Mouse (Mus musculus) thymus, postnatal 14 days (tissue): ENCODE measurements around the gene Hexa.

Source experiments
- DNase-seq: peaks from one replicate; pipeline ENCODE4 v3.0.0; 2021

Hexa gene

GRCm38 (mm10) chr9:59539441-59540137, at the start of gene Hexa, which contains the start of gene Tmem202:
Gene Hexa, plus strand, starts transcription at chr9:59539540.
Gene Tmem202, minus strand, starts transcription at chr9:59539847.
- peak; percentile 65 for DNase-seq

GRCm38 (mm10) chr9:59508146-59508545, 31.2 kb upstream of the Hexa start:
- no peak for DNase-seq

- no peak for DNase-seq
These were observed 27.0 kb upstream of the Hexa start for GRCm38 (mm10) chr9:59512381-59512780.

DNA sequence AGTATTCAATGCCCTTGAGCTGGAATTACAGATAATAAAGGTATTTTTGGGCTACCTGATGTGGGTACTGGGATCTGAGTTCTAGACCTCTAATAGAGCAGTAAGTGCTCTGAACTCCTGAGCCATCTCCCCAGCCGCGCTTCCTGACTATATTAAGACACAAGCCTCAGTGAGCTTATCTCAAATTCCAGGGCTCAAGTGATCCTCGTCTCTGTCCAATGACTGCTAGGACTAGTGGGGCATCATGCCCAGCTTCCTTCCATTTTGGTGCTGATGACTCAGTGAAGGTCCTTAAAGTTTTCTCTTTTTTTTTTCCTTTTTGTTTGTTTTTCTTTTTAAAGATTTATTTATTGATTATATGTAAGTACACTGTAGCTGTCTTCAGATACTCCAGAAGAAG, 24.3 kb upstream of the Hexa start:
- no peak for DNase-seq

DNA sequence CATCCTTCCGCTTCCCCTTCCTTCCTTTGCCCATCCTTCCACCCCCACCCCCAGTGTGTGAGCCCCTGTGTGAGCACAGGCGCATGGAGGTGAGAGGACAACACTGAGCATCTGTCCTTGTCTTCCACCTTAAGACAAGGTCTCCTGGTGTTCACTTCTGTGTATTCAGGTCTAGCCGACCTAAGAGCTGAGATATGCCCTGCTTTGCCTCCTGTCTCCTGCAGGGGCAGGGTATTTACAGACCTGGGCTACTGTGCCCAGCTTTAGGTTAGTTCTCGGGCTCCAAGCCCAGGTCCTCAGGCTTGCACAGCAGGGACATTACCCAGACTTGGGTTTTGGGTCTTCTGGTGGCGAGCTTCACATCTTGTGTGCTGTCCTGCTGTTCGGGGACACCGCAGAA, 22.2 kb upstream of the Hexa start:
- DNase-seq = no peak

DNA sequence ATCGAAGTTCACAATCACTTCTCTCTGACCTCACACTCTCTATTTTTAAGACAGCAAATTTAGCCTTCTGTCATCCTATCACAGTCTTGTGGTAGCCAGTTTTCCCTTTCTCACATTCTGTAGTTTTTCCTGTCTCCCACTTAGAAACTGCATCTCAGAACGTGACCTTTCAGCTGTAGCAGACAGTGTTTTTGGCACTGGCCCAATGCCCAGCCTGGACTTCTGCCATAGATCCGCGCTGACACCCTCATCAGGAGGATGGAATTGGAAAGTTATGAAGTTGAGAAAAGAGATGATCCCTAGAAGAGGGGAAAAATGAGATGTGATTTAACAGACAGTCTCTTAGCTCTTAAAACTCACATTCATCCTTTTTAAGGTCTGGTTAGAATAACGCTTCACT, 20.4 kb upstream of the Hexa start:
- no peak for DNase-seq

GRCm38 (mm10) chr9:59519396-59519795, 19.9 kb upstream of the Hexa start:
- DNase-seq = no peak

GRCm38 (mm10) chr9:59522906-59523305, 16.4 kb upstream of the Hexa start:
- DNase-seq = no peak

- no peak for DNase-seq
These were observed 12.6 kb upstream of the Hexa start for GRCm38 (mm10) chr9:59526727-59527126.

DNA sequence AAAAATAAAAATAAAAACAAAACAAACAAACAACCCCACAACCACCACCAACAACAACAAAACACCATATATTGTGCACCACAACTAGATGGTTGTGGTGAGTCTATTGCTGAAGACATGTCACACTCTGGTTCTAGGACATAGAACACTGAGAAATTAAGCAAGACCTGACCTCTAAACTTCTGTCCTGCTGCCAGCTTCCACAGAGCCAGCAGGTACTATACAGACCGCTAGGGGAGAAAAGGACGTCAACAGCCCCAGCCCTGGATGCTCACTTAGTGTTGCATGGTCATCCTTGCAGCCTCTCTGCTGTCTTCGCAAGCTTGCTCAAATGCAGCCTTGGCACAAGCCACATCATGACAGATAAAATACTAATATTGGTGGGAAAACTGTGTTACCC, 11.8 kb upstream of the Hexa start:
- no peak for DNase-seq

GRCm38 (mm10) chr9:59528274-59528673, 11.1 kb upstream of the Hexa start:
- DNase-seq = no peak

GRCm38 (mm10) chr9:59531645-59532044, 7.7 kb upstream of the Hexa start:
- peak; percentile 25 for DNase-seq

- DNase-seq = no peak
These were observed 5.9 kb upstream of the Hexa start for GRCm38 (mm10) chr9:59533422-59533821.

GRCm38 (mm10) chr9:59533889-59534288, 5.5 kb upstream of the Hexa start:
- no peak for DNase-seq

GRCm38 (mm10) chr9:59537651-59538050, 1.7 kb upstream of the Hexa start:
- DNase-seq = no peak

DNA sequence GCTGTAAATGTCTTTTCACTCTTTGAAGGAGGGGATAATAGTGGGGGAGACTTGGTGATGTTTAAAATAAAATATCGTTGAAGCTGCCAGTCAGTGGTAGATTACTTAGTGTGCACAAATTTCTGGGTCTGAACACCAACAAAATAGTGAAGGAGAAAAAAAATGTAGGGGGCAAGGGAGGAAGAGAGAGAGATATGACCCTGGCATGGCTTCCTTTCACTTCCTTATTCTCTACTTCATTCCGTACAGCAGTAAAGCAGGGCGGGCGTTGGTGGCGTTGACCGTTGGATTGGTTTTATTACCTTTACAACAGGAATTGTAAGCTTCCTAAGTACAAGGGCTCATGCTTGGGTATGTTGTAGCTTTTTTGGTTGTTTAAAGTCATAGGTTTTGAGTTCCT, 2.3 kb downstream of the Hexa start:
- DNase-seq = no peak

GRCm38 (mm10) chr9:59542766-59543324, 3.5 kb downstream of the Hexa start:
- DNase-seq = no peak

GRCm38 (mm10) chr9:59544739-59545138, 5.4 kb downstream of the Hexa start:
- no peak for DNase-seq

- DNase-seq = no peak
These were observed 8.5 kb downstream of the Hexa start for GRCm38 (mm10) chr9:59547869-59548268.

- DNase-seq = no peak
These were observed 9.7 kb downstream of the Hexa start for GRCm38 (mm10) chr9:59548961-59549487.

DNA sequence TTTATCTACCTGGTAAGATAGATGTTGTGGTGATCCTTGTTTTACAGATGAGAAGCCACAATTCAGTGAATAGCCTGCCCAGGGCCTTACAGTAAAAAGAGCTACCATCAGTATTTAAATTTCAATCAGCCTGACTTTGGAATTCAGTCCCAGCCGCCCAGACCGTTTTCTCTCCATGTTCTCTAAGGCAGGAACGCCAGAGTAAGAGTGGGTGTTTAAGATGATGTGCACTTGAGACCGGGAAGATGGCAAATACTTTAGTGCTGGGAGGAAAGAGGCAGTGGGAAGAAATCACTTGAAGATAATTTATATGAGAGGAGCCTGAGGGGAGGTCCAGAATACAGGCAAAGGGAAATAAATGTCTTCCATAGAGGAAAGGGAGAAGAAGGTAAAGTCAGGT, 10.7 kb downstream of the Hexa start:
- no peak for DNase-seq

DNA sequence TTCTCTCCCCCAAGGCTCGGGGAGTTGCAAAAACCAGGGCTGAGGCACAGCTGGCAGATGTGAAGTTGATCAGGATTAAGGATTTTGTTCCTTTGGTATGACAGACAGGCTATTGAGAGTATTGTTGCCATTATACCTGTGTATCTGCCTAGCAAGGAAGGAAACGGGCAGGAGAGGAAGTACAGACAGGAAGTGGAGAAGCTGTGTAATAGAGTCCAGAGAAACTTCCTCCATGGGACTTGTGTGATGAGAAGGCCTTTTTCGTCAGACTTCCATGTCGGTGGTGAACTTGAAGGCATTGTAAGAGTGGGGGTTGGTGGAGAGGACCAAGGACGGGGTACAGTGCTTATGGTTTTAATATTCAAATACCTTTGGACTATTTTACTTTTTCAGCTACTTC, 11.7 kb downstream of the Hexa start:
- DNase-seq = no peak

DNA sequence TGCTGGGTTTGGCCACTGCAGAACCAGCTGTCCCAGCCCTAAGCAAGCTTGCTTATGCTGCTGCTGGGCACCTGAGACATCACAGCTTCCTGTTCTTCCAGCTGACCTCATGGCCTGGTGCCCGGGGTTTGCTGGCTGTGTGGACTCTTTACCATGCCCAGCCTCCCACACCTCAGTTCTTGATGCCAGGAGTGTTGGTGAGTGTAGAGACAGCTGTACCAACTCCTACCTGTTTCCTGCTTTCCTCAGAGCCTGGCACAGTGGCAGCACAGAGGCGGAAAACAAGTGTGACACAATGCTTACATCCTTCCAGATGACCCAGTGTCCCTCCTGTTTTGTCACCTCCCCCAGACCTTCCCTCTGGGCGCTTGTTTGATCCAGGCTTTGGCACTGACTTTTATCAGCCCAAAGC, 12.3 kb downstream of the Hexa start:
- DNase-seq = no peak

DNA sequence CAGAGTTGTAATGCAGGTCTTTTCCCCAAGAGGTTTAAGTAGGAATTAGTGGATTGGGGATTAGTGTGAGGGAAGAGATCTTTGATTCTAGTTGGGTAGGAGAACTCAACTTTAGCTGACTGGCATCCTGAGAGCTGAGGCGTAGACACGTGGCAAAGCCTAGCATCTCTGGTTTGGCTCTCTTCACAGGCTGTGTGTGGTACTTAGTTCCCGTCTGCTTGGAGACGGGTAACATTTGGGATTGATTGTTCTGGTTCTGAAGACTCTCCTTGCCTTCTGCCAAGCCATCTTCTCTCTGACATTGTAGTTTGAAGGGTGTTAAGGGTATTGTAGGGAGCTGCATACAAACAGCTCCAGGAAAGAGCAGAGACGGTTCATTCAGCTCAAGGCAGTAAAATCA, 13.3 kb downstream of the Hexa start:
- DNase-seq = no peak

- no peak for DNase-seq
These were observed 14.4 kb downstream of the Hexa start for GRCm38 (mm10) chr9:59553719-59554118.
